Mouse (Mus musculus): Measurements from ENCODE around the gene Scap. TPM values are rescaled to one million over a fixed set of nuclear protein-coding genes. Genes with fewer than 3 reads are reported as not detected.

Scap gene
- polyA plus RNA-seq, 1 experiment = 45.8 TPM

GRCm38 (mm10) chr9:110351350-110351749, 18.3 kb downstream of the Scap start:
- 89% methylated on average over 2 of the region's 2 CpGs for WGBS
- no peaks in the 10 kb centered on the region; the same call in 1 of the 2 replicates for H3K4me1 ChIP-seq (ENCODE audit: control insufficient read depth, insufficient read depth, low read length)
- H3K27ac ChIP-seq (ENCODE audit: insufficient read depth, low read length) = no peak overlapping the region
- TF ChIP-seq CTCF (IDR thresholded peaks at IDR 0.05; ENCODE audit: borderline replicate concordance, insufficient read depth, low read depth, low read length) = no peak
- TF ChIP-seq POLR2A (IDR thresholded peaks at IDR 0.05; ENCODE audit: borderline replicate concordance, insufficient read depth, low read length) = no peak
- H3K4me3 ChIP-seq (replicated peaks; ENCODE audit: insufficient read depth, low read depth, low read length) = no peak overlapping the region
- H3K27me3 ChIP-seq (ENCODE audit: control insufficient read depth, insufficient read depth, low read length) = no peaks in the 10 kb centered on the region
- no peak for DNase-seq

GRCm38 (mm10) chr9:110351932-110352632, 19.0 kb downstream of the Scap start:
- Histone ChIP-seq H3K27ac (ENCODE audit: insufficient read depth, low read length) (no peak overlapping the region), H3K27me3 (ENCODE audit: control insufficient read depth, insufficient read depth, low read length) (no peaks in the 10 kb centered on the region), H3K4me1 (ENCODE audit: control insufficient read depth, insufficient read depth, low read length) (no peaks in the 10 kb centered on the region; the same call in 1 of the 2 replicates), H3K4me3 (replicated peaks; ENCODE audit: insufficient read depth, low read depth, low read length) (no peak overlapping the region)
- TF ChIP-seq POLR2A (IDR thresholded peaks at IDR 0.05; ENCODE audit: borderline replicate concordance, insufficient read depth, low read length) = no peak
- no peak for TF ChIP-seq CTCF (IDR thresholded peaks at IDR 0.05; ENCODE audit: borderline replicate concordance, insufficient read depth, low read depth, low read length)
- DNase-seq = no peak
- 84% methylated on average over 8 of the region's 8 CpGs for WGBS

GRCm38 (mm10) chr9:110358341-110358740, 25.3 kb downstream of the Scap start:
- Histone ChIP-seq H3K4me3 (replicated peaks; ENCODE audit: insufficient read depth, low read depth, low read length) (no peak overlapping the region), H3K27me3 (ENCODE audit: control insufficient read depth, insufficient read depth, low read length) (no peaks in the 10 kb centered on the region), H3K27ac (ENCODE audit: insufficient read depth, low read length) (no peak overlapping the region), H3K4me1 (ENCODE audit: control insufficient read depth, insufficient read depth, low read length) (no peaks in the 10 kb centered on the region; the same call in 1 of the 2 replicates)
- 86% methylated on average over 2 of the region's 2 CpGs for WGBS
- TF ChIP-seq POLR2A (IDR thresholded peaks at IDR 0.05; ENCODE audit: borderline replicate concordance, insufficient read depth, low read length) (no peak), CTCF (IDR thresholded peaks at IDR 0.05; ENCODE audit: borderline replicate concordance, insufficient read depth, low read depth, low read length) (no peak)
- DNase-seq = no peak

GRCm38 (mm10) chr9:110361299-110361698, 28.2 kb downstream of the Scap start:
- no peaks in the 10 kb centered on the region for H3K4me1 ChIP-seq (ENCODE audit: control insufficient read depth, insufficient read depth, low read length)
- DNase-seq = no peak
- H3K4me3 ChIP-seq (replicated peaks; ENCODE audit: insufficient read depth, low read depth, low read length) = no peak overlapping the region
- WGBS = 90% methylated on average over 12 of the region's 12 CpGs
- TF ChIP-seq POLR2A (IDR thresholded peaks at IDR 0.05; ENCODE audit: borderline replicate concordance, insufficient read depth, low read length) (no peak), CTCF (IDR thresholded peaks at IDR 0.05; ENCODE audit: borderline replicate concordance, insufficient read depth, low read depth, low read length) (no peak)
- no peaks in the 10 kb centered on the region for H3K27me3 ChIP-seq (ENCODE audit: control insufficient read depth, insufficient read depth, low read length)
- no peak overlapping the region for H3K27ac ChIP-seq (ENCODE audit: insufficient read depth, low read length)

GRCm38 (mm10) chr9:110362337-110362736, 29.2 kb downstream of the Scap start:
- Histone ChIP-seq H3K4me3 (replicated peaks; ENCODE audit: insufficient read depth, low read depth, low read length) (no peak overlapping the region), H3K27me3 (ENCODE audit: control insufficient read depth, insufficient read depth, low read length) (no peaks in the 10 kb centered on the region), H3K4me1 (ENCODE audit: control insufficient read depth, insufficient read depth, low read length) (no peaks in the 10 kb centered on the region), H3K27ac (ENCODE audit: insufficient read depth, low read length) (no peak overlapping the region)
- no peak for DNase-seq
- whole genome bisulfite sequencing = 83% methylated on average over 10 of the region's 10 CpGs
- TF ChIP-seq POLR2A (IDR thresholded peaks at IDR 0.05; ENCODE audit: borderline replicate concordance, insufficient read depth, low read length) (no peak), CTCF (IDR thresholded peaks at IDR 0.05; ENCODE audit: borderline replicate concordance, insufficient read depth, low read depth, low read length) (no peak)

GRCm38 (mm10) chr9:110366746-110367145, 33.7 kb downstream of the Scap start:
- no peak for DNase-seq
- no peaks in the 10 kb centered on the region for H3K4me1 ChIP-seq (ENCODE audit: control insufficient read depth, insufficient read depth, low read length)
- no peak overlapping the region for H3K27ac ChIP-seq (ENCODE audit: insufficient read depth, low read length)
- 90% methylated on average over 5 of the region's 5 CpGs for WGBS
- H3K27me3 ChIP-seq (ENCODE audit: control insufficient read depth, insufficient read depth, low read length) = no peaks in the 10 kb centered on the region
- TF ChIP-seq POLR2A (IDR thresholded peaks at IDR 0.05; ENCODE audit: borderline replicate concordance, insufficient read depth, low read length) = no peak
- TF ChIP-seq CTCF (IDR thresholded peaks at IDR 0.05; ENCODE audit: borderline replicate concordance, insufficient read depth, low read depth, low read length) = no peak
- no peak overlapping the region for H3K4me3 ChIP-seq (replicated peaks; ENCODE audit: insufficient read depth, low read depth, low read length)

GRCm38 (mm10) chr9:110369860-110370259, 36.8 kb downstream of the Scap start:
- no peak for TF ChIP-seq POLR2A (IDR thresholded peaks at IDR 0.05; ENCODE audit: borderline replicate concordance, insufficient read depth, low read length)
- WGBS = 88% methylated on average over 3 of the region's 3 CpGs
- no peaks in the 10 kb centered on the region for H3K27me3 ChIP-seq (ENCODE audit: control insufficient read depth, insufficient read depth, low read length)

GRCm38 (mm10) chr9:110373871-110374270, 40.8 kb downstream of the Scap start:
- Histone ChIP-seq H3K27me3 (ENCODE audit: control insufficient read depth, insufficient read depth, low read length) (no peaks in the 10 kb centered on the region), H3K4me3 (replicated peaks; ENCODE audit: insufficient read depth, low read depth, low read length) (no peak overlapping the region), H3K27ac (ENCODE audit: insufficient read depth, low read length) (no peak overlapping the region), H3K4me1 (ENCODE audit: control insufficient read depth, insufficient read depth, low read length) (no peaks in the 10 kb centered on the region)
- DNase-seq = no peak
- no peak for TF ChIP-seq CTCF (IDR thresholded peaks at IDR 0.05; ENCODE audit: borderline replicate concordance, insufficient read depth, low read depth, low read length)
- WGBS = 97% methylated on average over 13 of the region's 13 CpGs

More at GRCm38 (mm10) chr9:110369860-110370259, 36.8 kb downstream of the Scap start:
- no peak overlapping the region for H3K4me3 ChIP-seq (replicated peaks; ENCODE audit: insufficient read depth, low read depth, low read length)
- DNase-seq = no peak
- H3K27ac ChIP-seq (ENCODE audit: insufficient read depth, low read length) = no peak overlapping the region
- H3K4me1 ChIP-seq (ENCODE audit: control insufficient read depth, insufficient read depth, low read length) = no peaks in the 10 kb centered on the region
